Mouse (Mus musculus): ENCODE data around the gene Pskh1. TPM values are rescaled to one million over a fixed set of nuclear protein-coding genes. Genes with fewer than 3 reads are reported as not detected.

The Pskh1 gene
- polyA plus RNA-seq, 1 experiment from 2014 or later = 17.6 TPM

DNA sequence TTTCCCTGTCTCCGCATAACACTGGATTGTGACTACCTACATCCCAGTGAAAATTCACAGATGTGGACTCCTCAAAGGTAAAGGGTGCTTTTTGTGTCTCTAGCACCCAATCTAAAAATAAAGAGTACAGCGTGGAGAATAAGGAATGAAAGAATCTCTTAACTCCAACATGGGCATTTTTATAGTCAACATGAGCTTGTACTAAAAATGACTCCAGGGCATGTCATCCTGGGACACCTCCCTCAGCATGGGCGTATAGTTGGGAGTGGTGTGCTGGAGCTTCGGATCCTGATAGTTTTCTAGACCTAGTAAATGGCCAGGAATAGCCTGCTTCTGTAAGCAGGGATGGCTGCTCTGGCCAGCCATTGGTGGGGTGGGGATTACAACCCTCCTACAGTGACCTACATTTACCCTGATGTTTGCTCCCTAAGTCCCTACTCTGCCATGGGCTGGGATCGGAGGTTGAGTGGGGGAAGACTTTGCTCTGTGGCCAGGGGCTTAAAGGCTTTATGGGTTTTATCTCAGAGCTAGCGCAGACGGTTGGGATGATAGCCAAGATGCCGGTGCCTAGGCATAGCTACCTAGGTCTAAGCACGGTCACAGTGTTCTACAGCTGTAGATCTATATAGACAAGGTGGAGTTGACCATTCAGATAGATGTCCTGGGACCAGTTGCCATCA is 2.3 kb upstream of the Pskh1 start:
- Histone ChIP-seq H3K27ac (replicated peaks in 1 of 2; ENCODE audit: control insufficient read depth in 1 of 2, insufficient read depth in 1 of 2, low read depth in 2 of 2, low read length in 2 of 2) (no peak overlapping the region), H3K9me3 (ENCODE audit: control insufficient read depth, low read length) (no peaks in the 10 kb centered on the region), H3K4me1 (ENCODE audit: control insufficient read depth in 2 of 2, insufficient read depth in 2 of 2, low read length in 2 of 2) (peaks cover 5 to 14% of the 10 kb centered on the region in 2 experiments; a peak in 2 of 4 replicates), H3K4me2 (ENCODE audit: low read length) (no peak overlapping the region), H3K4me3 (ENCODE audit: control insufficient read depth in 1 of 2, insufficient read depth in 1 of 2, low read depth in 1 of 2, low read length in 2 of 2) (no peak overlapping the region), H3K36me3 (ENCODE audit: control insufficient read depth, insufficient read depth, low read length) (peaks cover 12% of the 10 kb centered on the region; the same call in 1 of the 2 replicates), H3K9ac (ENCODE audit: low read length) (no peak overlapping the region), H3K27me3 (ENCODE audit: control insufficient read depth, insufficient read depth, low read length) (no peaks in the 10 kb centered on the region)
- WGBS = 65% methylated on average over 9 of the region's 9 CpGs
- no peak for ATAC-seq (ENCODE audit: insufficient number of reproducible peaks, insufficient read depth, low FRiP score, low read depth)

DNA sequence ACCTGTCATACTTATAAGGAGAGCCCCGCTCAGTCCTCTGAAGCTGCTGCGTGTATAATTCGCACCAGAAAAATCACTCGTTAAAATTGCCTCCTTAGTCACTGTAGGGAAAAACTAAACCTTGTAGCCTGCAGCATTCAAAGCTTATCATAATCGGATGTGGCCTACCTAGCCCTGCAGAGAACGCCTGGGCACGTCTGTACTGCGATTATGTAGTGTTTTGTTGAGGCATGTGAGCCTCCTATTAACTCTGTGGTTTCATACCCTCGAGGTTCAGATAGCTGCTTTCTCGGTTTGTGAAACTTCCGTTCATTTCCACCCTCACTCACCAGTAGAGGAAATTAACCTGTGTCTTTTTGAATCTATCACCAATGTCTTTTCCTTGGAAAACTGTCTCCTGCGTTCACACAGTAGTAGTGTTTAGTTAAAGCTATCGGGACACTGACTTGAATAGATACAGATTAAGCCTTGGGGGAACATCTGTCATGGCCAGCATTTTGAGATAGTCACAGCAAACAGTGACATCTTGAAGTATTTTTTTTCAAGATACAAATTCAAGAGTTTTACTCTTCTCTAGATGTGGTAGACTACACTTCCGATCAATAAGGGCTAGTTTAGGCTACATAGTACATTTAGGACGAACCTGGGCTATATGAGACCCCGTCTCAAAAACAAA is 838 bp downstream of the Pskh1 start:
- peak overlapping the region; percentile 75 for H3K4me2 ChIP-seq (ENCODE audit: low read length)
- peaks cover 5% of the 10 kb centered on the region; the same call in 1 of the 2 replicates for H3K36me3 ChIP-seq (ENCODE audit: control insufficient read depth, insufficient read depth, low read length)
- H3K4me3 ChIP-seq (ENCODE audit: control insufficient read depth in 1 of 2, insufficient read depth in 1 of 2, low read depth in 1 of 2, low read length in 2 of 2) = peak overlapping the region; percentile 70 to 93
- H3K9me3 ChIP-seq (ENCODE audit: control insufficient read depth, low read length) = no peaks in the 10 kb centered on the region
- H3K27ac ChIP-seq (replicated peaks in 1 of 2; ENCODE audit: control insufficient read depth in 1 of 2, insufficient read depth in 1 of 2, low read depth in 2 of 2, low read length in 2 of 2) = peak overlapping the region; percentile 72 to 92
- WGBS = 30% methylated on average over 16 of the region's 16 CpGs
- ATAC-seq (ENCODE audit: insufficient number of reproducible peaks, insufficient read depth, low FRiP score, low read depth) = no peak
- no peaks in the 10 kb centered on the region for H3K27me3 ChIP-seq (ENCODE audit: control insufficient read depth, insufficient read depth, low read length)
- H3K4me1 ChIP-seq (ENCODE audit: control insufficient read depth in 2 of 2, insufficient read depth in 2 of 2, low read length in 2 of 2) = peaks cover 2 to 8% of the 10 kb centered on the region in 2 experiments; a peak in 1 of 4 replicates
- H3K9ac ChIP-seq (ENCODE audit: low read length) = peak overlapping the region; percentile 98

DNA sequence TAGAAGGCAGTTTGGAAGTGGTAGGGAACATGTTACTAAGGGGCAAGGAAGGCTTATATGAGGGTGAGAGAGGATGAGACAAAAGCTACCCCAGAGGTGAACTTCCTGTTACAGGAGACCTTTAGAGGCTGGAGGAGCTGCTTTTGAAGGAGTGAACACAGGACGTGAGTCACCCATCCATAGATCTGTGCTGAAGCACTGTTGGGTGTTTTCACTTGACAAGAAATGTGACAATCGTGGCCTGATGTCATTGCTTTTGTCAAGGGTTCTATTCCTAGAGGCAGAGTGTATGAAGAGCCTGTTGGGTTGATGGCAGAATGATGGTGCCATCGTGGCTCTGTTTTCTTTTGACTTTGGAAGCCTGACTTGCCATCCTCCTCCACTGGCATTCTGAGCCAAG is 19.1 kb downstream of the Pskh1 start:
- H3K9ac ChIP-seq (ENCODE audit: low read length) = no peak overlapping the region
- no peak overlapping the region for H3K4me3 ChIP-seq (ENCODE audit: control insufficient read depth in 1 of 2, insufficient read depth in 1 of 2, low read depth in 1 of 2, low read length in 2 of 2)
- H3K36me3 ChIP-seq (ENCODE audit: control insufficient read depth, insufficient read depth, low read length) = peaks cover 33% of the 10 kb centered on the region
- ATAC-seq (ENCODE audit: insufficient number of reproducible peaks, insufficient read depth, low FRiP score, low read depth) = no peak
- 69% methylated on average over 3 of the region's 3 CpGs for WGBS
- peaks cover 2 to 3% of the 10 kb centered on the region in 2 experiments; a peak in 2 of 4 replicates for H3K4me1 ChIP-seq (ENCODE audit: control insufficient read depth in 2 of 2, insufficient read depth in 2 of 2, low read length in 2 of 2)
- no peaks in the 10 kb centered on the region for H3K9me3 ChIP-seq (ENCODE audit: control insufficient read depth, low read length)
- H3K27ac ChIP-seq (replicated peaks in 1 of 2; ENCODE audit: control insufficient read depth in 1 of 2, insufficient read depth in 1 of 2, low read depth in 2 of 2, low read length in 2 of 2) = no peak overlapping the region
- H3K27me3 ChIP-seq (ENCODE audit: control insufficient read depth, insufficient read depth, low read length) = no peaks in the 10 kb centered on the region
- H3K4me2 ChIP-seq (ENCODE audit: low read length) = no peak overlapping the region

DNA sequence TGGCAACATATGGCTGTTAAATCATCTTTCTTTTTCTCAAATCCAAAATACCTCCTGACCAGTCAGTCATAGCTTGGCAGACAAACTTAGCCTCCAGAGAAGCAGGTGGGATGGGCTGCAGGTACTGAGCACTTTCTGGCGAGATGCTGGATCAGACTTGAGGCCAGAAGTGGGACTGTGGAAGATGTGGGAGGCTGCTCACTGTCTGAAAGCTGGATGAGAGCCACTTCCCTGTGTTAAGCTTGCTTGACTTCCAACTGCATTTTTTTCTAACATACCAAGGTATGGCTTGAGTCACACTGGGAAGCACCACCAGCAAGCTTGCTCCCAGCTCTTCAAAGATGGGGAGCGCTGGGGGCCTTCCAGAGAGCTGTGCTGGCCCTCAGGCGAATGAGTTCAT is 24.9 kb downstream of the Pskh1 start:
- Histone ChIP-seq H3K27me3 (ENCODE audit: control insufficient read depth, insufficient read depth, low read length) (no peaks in the 10 kb centered on the region), H3K4me3 (ENCODE audit: control insufficient read depth in 1 of 2, insufficient read depth in 1 of 2, low read depth in 1 of 2, low read length in 2 of 2) (no peak overlapping the region), H3K9ac (ENCODE audit: low read length) (no peak overlapping the region), H3K4me1 (ENCODE audit: control insufficient read depth in 2 of 2, insufficient read depth in 2 of 2, low read length in 2 of 2) (peaks cover 3% of the 10 kb centered on the region in 2 experiments; a peak in 2 of 4 replicates), H3K9me3 (ENCODE audit: control insufficient read depth, low read length) (no peaks in the 10 kb centered on the region), H3K27ac (replicated peaks in 1 of 2; ENCODE audit: control insufficient read depth in 1 of 2, insufficient read depth in 1 of 2, low read depth in 2 of 2, low read length in 2 of 2) (no peak overlapping the region), H3K4me2 (ENCODE audit: low read length) (no peak overlapping the region), H3K36me3 (ENCODE audit: control insufficient read depth, insufficient read depth, low read length) (peaks cover 23% of the 10 kb centered on the region)
- no peak for ATAC-seq (ENCODE audit: insufficient number of reproducible peaks, insufficient read depth, low FRiP score, low read depth)
- 71% methylated on average over 3 of the region's 3 CpGs for WGBS

DNA sequence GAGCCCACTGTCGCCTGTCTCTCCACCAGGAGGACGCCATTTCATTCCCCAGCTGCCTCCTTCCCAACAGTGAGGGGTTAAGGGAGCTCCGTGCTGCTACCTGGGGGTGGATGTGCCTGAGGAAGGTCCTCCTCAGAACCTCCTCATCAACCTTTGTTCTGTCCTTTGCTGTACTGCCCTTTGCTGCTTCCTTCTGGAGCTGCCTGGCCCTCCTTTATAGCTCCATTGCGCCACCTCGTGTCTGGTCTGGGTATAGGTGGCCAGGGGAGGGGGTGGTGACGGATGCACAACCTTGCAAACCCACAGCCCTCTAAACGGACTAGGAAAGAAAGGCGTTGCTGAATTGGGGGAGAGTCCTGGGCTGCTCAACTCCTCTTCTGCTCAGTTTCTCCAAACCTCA is 30.4 kb downstream of the Pskh1 start:
- no peaks in the 10 kb centered on the region for H3K9me3 ChIP-seq (ENCODE audit: control insufficient read depth, low read length)
- H3K4me3 ChIP-seq (ENCODE audit: control insufficient read depth in 1 of 2, insufficient read depth in 1 of 2, low read depth in 1 of 2, low read length in 2 of 2) = no peak overlapping the region
- 14% methylated on average over 8 of the region's 8 CpGs for whole genome bisulfite sequencing
- no peak overlapping the region for H3K4me2 ChIP-seq (ENCODE audit: low read length)
- no peak overlapping the region for H3K27ac ChIP-seq (replicated peaks in 1 of 2; ENCODE audit: control insufficient read depth in 1 of 2, insufficient read depth in 1 of 2, low read depth in 2 of 2, low read length in 2 of 2)
- no peak overlapping the region; the same call in 1 of the 2 replicates for H3K9ac ChIP-seq (ENCODE audit: low read length)
- ATAC-seq (ENCODE audit: insufficient number of reproducible peaks, insufficient read depth, low FRiP score, low read depth) = 0 out of 2 replicates have a peak, but pooled peaks have one; percentile 4
- H3K36me3 ChIP-seq (ENCODE audit: control insufficient read depth, insufficient read depth, low read length) = peaks cover 44% of the 10 kb centered on the region
- no peaks in the 10 kb centered on the region for H3K4me1 ChIP-seq (ENCODE audit: control insufficient read depth in 2 of 2, insufficient read depth in 2 of 2, low read length in 2 of 2)
- H3K27me3 ChIP-seq (ENCODE audit: control insufficient read depth, insufficient read depth, low read length) = no peaks in the 10 kb centered on the region

DNA sequence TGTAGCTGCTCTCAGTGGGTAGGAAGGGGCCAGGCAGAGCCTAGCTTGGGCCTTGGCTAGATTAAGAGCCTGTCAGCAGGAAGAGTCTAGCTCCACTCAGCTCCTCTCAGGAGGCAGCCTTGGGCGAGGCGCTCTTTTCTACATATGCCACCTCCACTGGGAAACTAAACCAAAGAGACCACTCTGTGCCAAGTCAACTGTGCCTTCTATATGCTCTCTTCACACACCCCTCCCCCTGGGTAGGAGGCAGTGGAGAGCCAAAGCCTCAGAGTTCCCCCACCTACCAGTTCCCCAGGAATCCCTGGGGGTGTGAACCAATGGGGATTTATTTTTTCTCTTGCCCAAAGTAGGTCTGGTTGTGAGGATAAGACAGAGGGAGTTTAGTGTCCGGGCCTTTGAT is 31.0 kb downstream of the Pskh1 start:
- H3K27me3 ChIP-seq (ENCODE audit: control insufficient read depth, insufficient read depth, low read length) = no peaks in the 10 kb centered on the region
- H3K4me1 ChIP-seq (ENCODE audit: control insufficient read depth in 2 of 2, insufficient read depth in 2 of 2, low read length in 2 of 2) = peaks cover 0 to 6% of the 10 kb centered on the region in 2 experiments; a peak in 3 of 4 replicates
- H3K4me2 ChIP-seq (ENCODE audit: low read length) = no peak overlapping the region
- H3K27ac ChIP-seq (replicated peaks in 1 of 2; ENCODE audit: control insufficient read depth in 1 of 2, insufficient read depth in 1 of 2, low read depth in 2 of 2, low read length in 2 of 2) = no peak overlapping the region
- ATAC-seq (ENCODE audit: insufficient number of reproducible peaks, insufficient read depth, low FRiP score, low read depth) = no peak
- H3K9ac ChIP-seq (ENCODE audit: low read length) = no peak overlapping the region
- peaks cover 46% of the 10 kb centered on the region for H3K36me3 ChIP-seq (ENCODE audit: control insufficient read depth, insufficient read depth, low read length)
- H3K9me3 ChIP-seq (ENCODE audit: control insufficient read depth, low read length) = no peaks in the 10 kb centered on the region
- 87% methylated on average over 3 of the region's 3 CpGs for WGBS
- no peak overlapping the region for H3K4me3 ChIP-seq (ENCODE audit: control insufficient read depth in 1 of 2, insufficient read depth in 1 of 2, low read depth in 1 of 2, low read length in 2 of 2)

DNA sequence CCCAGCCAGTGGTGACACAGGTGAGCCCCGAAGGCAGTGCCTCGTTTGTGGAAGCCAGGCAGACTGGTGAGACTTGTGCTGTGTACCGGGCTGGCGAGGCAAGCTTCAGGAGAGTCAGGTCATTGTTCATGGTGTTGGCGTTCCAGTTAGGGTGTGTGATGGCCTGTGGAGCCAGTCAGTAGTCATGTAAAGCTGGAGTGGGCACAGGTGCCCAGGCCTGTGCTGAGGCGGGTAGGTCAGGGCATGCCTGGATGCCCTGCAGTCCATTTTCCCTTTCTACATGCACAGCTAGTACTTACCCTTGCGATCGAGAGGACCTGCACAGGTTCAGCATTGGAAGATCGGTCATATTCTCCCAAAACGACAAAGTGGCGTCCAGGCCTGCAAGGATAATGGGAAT is 32.3 kb downstream of the Pskh1 start:
- Histone ChIP-seq H3K4me3 (ENCODE audit: control insufficient read depth in 1 of 2, insufficient read depth in 1 of 2, low read depth in 1 of 2, low read length in 2 of 2) (no peak overlapping the region), H3K36me3 (ENCODE audit: control insufficient read depth, insufficient read depth, low read length) (peaks cover 46% of the 10 kb centered on the region), H3K4me1 (ENCODE audit: control insufficient read depth in 2 of 2, insufficient read depth in 2 of 2, low read length in 2 of 2) (peaks cover 3 to 9% of the 10 kb centered on the region in 2 experiments), H3K4me2 (ENCODE audit: low read length) (no peak overlapping the region), H3K27ac (replicated peaks in 1 of 2; ENCODE audit: control insufficient read depth in 1 of 2, insufficient read depth in 1 of 2, low read depth in 2 of 2, low read length in 2 of 2) (no peak overlapping the region), H3K9ac (ENCODE audit: low read length) (no peak overlapping the region), H3K27me3 (ENCODE audit: control insufficient read depth, insufficient read depth, low read length) (no peaks in the 10 kb centered on the region), H3K9me3 (ENCODE audit: control insufficient read depth, low read length) (no peaks in the 10 kb centered on the region)
- ATAC-seq (ENCODE audit: insufficient number of reproducible peaks, insufficient read depth, low FRiP score, low read depth) = no peak
- 90% methylated on average over 11 of the region's 11 CpGs for WGBS
